Mouse (Mus musculus) liver, embryonic 12.5 days (tissue): ENCODE results near the gene Rassf4. TPM values are rescaled to one million over a fixed set of nuclear protein-coding genes. Genes with fewer than 3 reads are reported as not detected.
A peak's percentile ranks its signal among the peaks of the same experiment; 100 is the strongest.

ENCODE experiments used
- ATAC-seq: fragments of 200-750 bp; cut with Nextera tagmentation; 2 replicates; pipeline ENCODE4 v1.8.0; 2017; ENCODE audit warnings: moderate number of reproducible peaks, mild to moderate bottlenecking, moderate library complexity
- H3K27ac ChIP-seq: fragments of 300-500 bp; sonication (generic); 2 replicates; pipeline ENCODE4 v1.5.1; 2016; ENCODE audit warnings: mild to moderate bottlenecking
- H3K27me3 ChIP-seq: fragments of 300-500 bp; sonication (generic); replicated peaks from 2 replicates; pipeline ENCODE4 v1.6.1; 2016; ENCODE audit warnings: mild to moderate bottlenecking, moderate library complexity
- H3K36me3 ChIP-seq: fragments of 300-500 bp; sonication (generic); 2 replicates; pipeline ENCODE4 v1.6.1; 2016; ENCODE audit warnings: mild to moderate bottlenecking, moderate library complexity
- H3K4me1 ChIP-seq: fragments of 300-500 bp; sonication (generic); 2 replicates; pipeline ENCODE4 v1.6.1; 2016
- H3K4me2 ChIP-seq: fragments of 300-500 bp; sonication (generic); 2 replicates; pipeline ENCODE4 v1.6.1; 2016; ENCODE audit warnings: mild to moderate bottlenecking, moderate library complexity
- H3K4me3 ChIP-seq: fragments of 300-500 bp; sonication (generic); 2 replicates; pipeline ENCODE4 v1.5.1; 2016; ENCODE audit warnings: mild to moderate bottlenecking, moderate library complexity
- H3K9ac ChIP-seq: fragments of 300-500 bp; sonication (generic); 2 replicates; pipeline ENCODE4 v1.6.1; 2016; ENCODE audit warnings: mild to moderate bottlenecking, moderate library complexity
- H3K9me3 ChIP-seq: fragments of 300-500 bp; sonication (generic); replicated peaks from 2 replicates; pipeline ENCODE4 v1.6.1; 2016; ENCODE audit warnings: mild to moderate bottlenecking, moderate library complexity
- WGBS: fragments of 180-500 bp; shearing (Covaris S2); methylation state at CpG from one replicate; pipeline ENCODE4 v1.1.7; 2016; ENCODE audit not compliant: insufficient replicate concordance; 5-methylcytosine and 5-hydroxymethylcytosine counted together
- polyA plus RNA-seq: library from polyadenylated mRNA; unstranded; fragments of >200 nt; fragmentation: Nextera tagmentation; extraction: Ambion mirVana; gene quantifications from 2 replicates; pipeline ENCODE4 v1.2.1, GENCODE M21; 2016

Gene Rassf4
- polyA plus RNA-seq, 1 experiment from 2014 or later: 4.0 TPM

GRCm38 (mm10) chr6:116650406-116650805, 23.3 kb downstream of the Rassf4 start, which contains the start of gene Depp1:
Depp1 (plus strand) TSS chr6:116650609.
- H3K27ac ChIP-seq: peak within 1 kb of the TSS; percentile 28; the same call in 1 of the 2 replicates
- no peaks in the 10 kb centered on the region for H3K36me3 ChIP-seq
- H3K4me1 ChIP-seq: peaks cover 16% of the 10 kb centered on the region
- WGBS: 12% methylated on average over 6 of the region's 6 CpGs
- H3K4me2 ChIP-seq: peak within 1 kb of the TSS; percentile 10
- ATAC-seq: peak; percentile 65
- H3K4me3 ChIP-seq: peak within 1 kb of the TSS; percentile 4
- no peak within 1 kb of the TSS for H3K9ac ChIP-seq
- H3K27me3 ChIP-seq: no peaks in the 10 kb centered on the region
- H3K9me3 ChIP-seq: no peaks in the 10 kb centered on the region

GRCm38 (mm10) chr6:116649811-116650210, 23.9 kb downstream of the Rassf4 start:
- no peaks in the 10 kb centered on the region for H3K36me3 ChIP-seq
- WGBS: 47% methylated on average over 7 of the region's 7 CpGs
- H3K27me3 ChIP-seq: no peaks in the 10 kb centered on the region
- ATAC-seq: no peak
- H3K27ac ChIP-seq: no peak overlapping the region
- no peaks in the 10 kb centered on the region for H3K9me3 ChIP-seq
- peaks cover 16% of the 10 kb centered on the region for H3K4me1 ChIP-seq
- no peak overlapping the region for H3K9ac ChIP-seq
- H3K4me2 ChIP-seq: no peak overlapping the region
- no peak overlapping the region for H3K4me3 ChIP-seq

- peaks cover 16% of the 10 kb centered on the region for H3K4me1 ChIP-seq
- H3K36me3 ChIP-seq: no peaks in the 10 kb centered on the region
- no peak overlapping the region for H3K4me2 ChIP-seq
- H3K27me3 ChIP-seq: no peaks in the 10 kb centered on the region
- no peak overlapping the region for H3K9ac ChIP-seq
- no peak overlapping the region for H3K27ac ChIP-seq
- H3K9me3 ChIP-seq: no peaks in the 10 kb centered on the region
- 56% methylated on average over 12 of the region's 12 CpGs for WGBS
- 0 out of 2 replicates have a peak, but pooled peaks have one; percentile 14 for ATAC-seq
- no peak overlapping the region for H3K4me3 ChIP-seq
Measured at GRCm38 (mm10) chr6:116647763-116648162, 26.0 kb downstream of the Rassf4 start.

GRCm38 (mm10) chr6:116644335-116644734, 29.4 kb downstream of the Rassf4 start:
- peaks cover 9% of the 10 kb centered on the region; the same call in 1 of the 2 replicates for H3K4me1 ChIP-seq
- WGBS: 41% methylated on average over 3 of the region's 3 CpGs
- no peak overlapping the region for H3K4me2 ChIP-seq
- no peaks in the 10 kb centered on the region for H3K36me3 ChIP-seq
- no peak for ATAC-seq
- H3K9ac ChIP-seq: no peak overlapping the region
- no peaks in the 10 kb centered on the region for H3K9me3 ChIP-seq
- H3K27ac ChIP-seq: no peak overlapping the region
- no peak overlapping the region for H3K4me3 ChIP-seq
- no peaks in the 10 kb centered on the region for H3K27me3 ChIP-seq

- WGBS: 50% methylated on average over 4 of the region's 4 CpGs
- Histone ChIP-seq H3K9ac (no peak overlapping the region), H3K9me3 (no peaks in the 10 kb centered on the region), H3K36me3 (no peaks in the 10 kb centered on the region), H3K4me3 (no peak overlapping the region), H3K27me3 (no peaks in the 10 kb centered on the region), H3K27ac (no peak overlapping the region), H3K4me1 (peaks cover 12% of the 10 kb centered on the region; the same call in 1 of the 2 replicates), H3K4me2 (no peak overlapping the region)
- no peak for ATAC-seq
Measured at GRCm38 (mm10) chr6:116643881-116644280, 29.9 kb downstream of the Rassf4 start.

- H3K27ac ChIP-seq: no peak overlapping the region
- H3K36me3 ChIP-seq: no peaks in the 10 kb centered on the region
- no peak overlapping the region for H3K9ac ChIP-seq
- no peak overlapping the region for H3K4me2 ChIP-seq
- no peaks in the 10 kb centered on the region for H3K9me3 ChIP-seq
- H3K4me1 ChIP-seq: peaks cover 13% of the 10 kb centered on the region; the same call in 1 of the 2 replicates
- H3K4me3 ChIP-seq: no peak overlapping the region
- H3K27me3 ChIP-seq: no peaks in the 10 kb centered on the region
- WGBS: 73% methylated on average over 11 of the region's 11 CpGs
- no peak for ATAC-seq
Measured at GRCm38 (mm10) chr6:116642942-116643341, 30.8 kb downstream of the Rassf4 start.

- H3K4me1 ChIP-seq: peaks cover 31% of the 10 kb centered on the region
- 36% methylated on average over 2 of the region's 2 CpGs for WGBS
- no peak for ATAC-seq
Measured at GRCm38 (mm10) chr6:116639663-116640062, 34.1 kb downstream of the Rassf4 start.

GRCm38 (mm10) chr6:116638871-116639270, 34.9 kb downstream of the Rassf4 start:
- ATAC-seq: no peak
- H3K27ac ChIP-seq: no peak overlapping the region
- H3K4me3 ChIP-seq: no peak overlapping the region
- no peaks in the 10 kb centered on the region for H3K9me3 ChIP-seq
- no peaks in the 10 kb centered on the region for H3K27me3 ChIP-seq
- H3K36me3 ChIP-seq: no peaks in the 10 kb centered on the region
- no peak overlapping the region for H3K4me2 ChIP-seq
- H3K9ac ChIP-seq: no peak overlapping the region
- H3K4me1 ChIP-seq: peaks cover 31% of the 10 kb centered on the region
- WGBS: 56% methylated on average over 2 of the region's 2 CpGs

More at GRCm38 (mm10) chr6:116639663-116640062, 34.1 kb downstream of the Rassf4 start:
- H3K9ac ChIP-seq: no peak overlapping the region
- no peak overlapping the region for H3K4me2 ChIP-seq
- H3K27ac ChIP-seq: no peak overlapping the region
- no peaks in the 10 kb centered on the region for H3K36me3 ChIP-seq
- H3K9me3 ChIP-seq: no peaks in the 10 kb centered on the region
- no peak overlapping the region for H3K4me3 ChIP-seq
- H3K27me3 ChIP-seq: no peaks in the 10 kb centered on the region

GRCm38 (mm10) chr6:116637496-116637895, 36.3 kb downstream of the Rassf4 start:
- ATAC-seq: no peak
- Histone ChIP-seq H3K27ac (no peak overlapping the region), H3K4me2 (no peak overlapping the region), H3K4me3 (no peak overlapping the region), H3K36me3 (no peaks in the 10 kb centered on the region), H3K27me3 (no peaks in the 10 kb centered on the region), H3K9me3 (no peaks in the 10 kb centered on the region), H3K4me1 (peaks cover 31% of the 10 kb centered on the region), H3K9ac (no peak overlapping the region)
- 68% methylated on average over 5 of the region's 5 CpGs for WGBS

GRCm38 (mm10) chr6:116636581-116637235, 37.0 kb downstream of the Rassf4 start:
- 67% methylated on average over 9 of the region's 9 CpGs for WGBS
- H3K27me3 ChIP-seq: no peaks in the 10 kb centered on the region
- H3K27ac ChIP-seq: no peak overlapping the region
- H3K4me1 ChIP-seq: peaks cover 31% of the 10 kb centered on the region
- H3K36me3 ChIP-seq: no peaks in the 10 kb centered on the region
- H3K9ac ChIP-seq: no peak overlapping the region
- H3K4me3 ChIP-seq: no peak overlapping the region
- ATAC-seq: no peak
- no peaks in the 10 kb centered on the region for H3K9me3 ChIP-seq
- H3K4me2 ChIP-seq: no peak overlapping the region

- 0 out of 2 replicates have a peak overlapping the region, but pooled peaks have one; percentile 5 for H3K4me2 ChIP-seq
- no peaks in the 10 kb centered on the region for H3K36me3 ChIP-seq
- peak; percentile 78 for ATAC-seq
- peaks cover 34% of the 10 kb centered on the region for H3K4me1 ChIP-seq
- no peaks in the 10 kb centered on the region for H3K27me3 ChIP-seq
- H3K4me3 ChIP-seq: no peak overlapping the region
- H3K27ac ChIP-seq: peak overlapping the region; percentile 69
- WGBS: 36% methylated on average over 10 of the region's 10 CpGs
- no peak overlapping the region for H3K9ac ChIP-seq
- H3K9me3 ChIP-seq: no peaks in the 10 kb centered on the region
Measured at GRCm38 (mm10) chr6:116635251-116636180, 38.2 kb downstream of the Rassf4 start.
